ENCODE assay signal across 16 mouse cellular contexts in the genomic region with DNA sequence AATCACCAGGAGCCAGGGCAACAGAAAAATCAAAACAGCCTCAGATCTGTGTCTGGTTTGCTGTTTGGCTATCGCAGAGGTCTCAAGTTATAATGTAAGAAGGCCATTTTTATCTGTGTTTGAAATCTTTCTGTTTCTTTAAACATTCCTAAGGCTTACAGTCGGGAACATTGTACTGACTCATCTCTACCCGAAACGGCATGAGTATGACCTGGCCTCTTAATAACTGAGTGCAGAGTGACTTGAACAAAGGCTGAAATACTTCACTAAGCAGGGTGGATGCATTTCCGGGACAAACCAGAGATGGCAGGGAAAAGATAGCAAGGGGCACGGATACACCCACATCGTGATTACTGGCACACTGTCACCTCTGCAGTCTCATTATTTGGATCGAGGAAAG.
"Had no signal": no experiment of that assay in that cellular context is flagged by ENCODE, and none has a peak within 500 bp of the region (broad histone marks: within the 10 kb centered on the region; RNA-seq: fewer than 3 reads in every experiment).

No protein-coding gene starts in this region.

- H3K9ac ChIP-seq: liver, embryonic 13.5 days; neural tube, embryonic 12.5 days; neural tube, embryonic 15.5 days had no signal

- H3K27me3 ChIP-seq: liver, embryonic 13.5 days; neural tube, embryonic 12.5 days; neural tube, embryonic 15.5 days had no signal

- H3K36me3 ChIP-seq: liver, embryonic 13.5 days; neural tube, embryonic 12.5 days; neural tube, embryonic 15.5 days had no signal

- DNase-seq: kidney, adult 18-20 months; kidney, adult 9 months; kidney, postnatal 25 days; layer of hippocampus, adult 9-11 months; liver, embryonic 13.5 days; lung, adult 2 months; lung, postnatal 14 days; lung, postnatal 4 days; midbrain, embryonic 14.5 days; thymus, postnatal 36 days had no signal

- H3K4me3 ChIP-seq: layer of hippocampus, adult 2 months; liver, embryonic 13.5 days; neural tube, embryonic 12.5 days; neural tube, embryonic 15.5 days had no signal

- H3K4me2 ChIP-seq: liver, embryonic 13.5 days; midbrain, embryonic 11.5 days; neural tube, embryonic 12.5 days; neural tube, embryonic 15.5 days had no signal

- H3K27ac ChIP-seq: kidney, postnatal 0 days; layer of hippocampus, adult 2 months; liver, embryonic 13.5 days; neural tube, embryonic 12.5 days; neural tube, embryonic 15.5 days had no signal

- H3K9me3 ChIP-seq: liver, embryonic 13.5 days; neural tube, embryonic 12.5 days; neural tube, embryonic 15.5 days had no signal

- H3K4me1 ChIP-seq: liver, embryonic 13.5 days; neural tube, embryonic 12.5 days; neural tube, embryonic 15.5 days had no signal

- ATAC-seq: intestine, embryonic 16.5 days had no signal
